Mouse (Mus musculus) cerebellum, adult 9-10 months (tissue): ENCODE measurements around the gene Topbp1.
"Not testable (repeated sequence)": the region's sequence is repeated elsewhere in the genome, so short reads cannot be mapped to it uniquely, and the experiment has no call there.

Experiments
- DNase-seq: peaks from one replicate; pipeline ENCODE4 v3.0.0; 2022

Topbp1 gene

GRCm38 (mm10) chr9:103353500-103354260 lies 48.7 kb downstream of the Topbp1 start:
- not testable (repeated sequence) for DNase-seq

- DNase-seq = no peak
Observed at GRCm38 (mm10) chr9:103357893-103358292, 52.9 kb downstream of the Topbp1 start.

- no peak for DNase-seq
Observed at GRCm38 (mm10) chr9:103358545-103358944, 53.5 kb downstream of the Topbp1 start.

DNA sequence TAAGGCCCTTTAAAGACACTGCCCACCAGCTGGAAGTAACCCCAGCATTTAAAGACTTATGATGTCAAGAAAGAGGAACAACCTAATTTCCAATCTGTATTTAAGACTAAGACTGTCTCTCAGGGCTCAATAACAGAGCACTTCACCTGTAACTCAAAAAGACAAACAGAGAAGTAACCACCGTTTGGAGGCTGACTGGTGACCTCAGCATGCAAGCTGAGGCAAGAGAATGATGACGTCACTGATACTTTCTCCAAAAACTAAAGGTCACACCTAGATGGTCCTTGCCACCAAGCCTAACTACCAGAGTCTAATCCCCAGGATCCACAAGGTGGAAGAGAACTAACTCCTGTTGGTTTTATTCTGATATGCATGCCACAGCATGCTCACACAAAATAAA lies 55.6 kb downstream of the Topbp1 start:
- DNase-seq = no peak

DNA sequence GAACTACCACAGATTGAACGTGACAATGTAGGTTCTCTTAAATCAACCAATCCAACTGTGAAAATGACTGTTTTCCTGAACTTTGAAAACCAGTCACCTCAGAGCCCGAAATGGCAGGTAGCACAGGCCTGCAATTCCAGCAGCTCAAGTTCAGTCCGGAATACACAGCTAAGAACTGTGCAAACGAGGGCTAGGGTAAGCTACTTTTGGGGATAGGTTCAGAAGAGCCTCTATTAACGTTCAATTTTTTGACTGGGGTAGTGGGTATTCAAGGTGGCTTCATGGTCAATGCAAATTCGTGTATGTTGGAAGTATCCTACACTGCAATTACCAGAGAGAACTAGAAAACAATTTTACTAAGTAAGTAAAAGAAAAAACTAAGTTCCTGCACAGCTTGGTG lies 58.1 kb downstream of the Topbp1 start:
- no peak for DNase-seq

- DNase-seq = peak; percentile 35
Observed at GRCm38 (mm10) chr9:103363730-103364417, 58.9 kb downstream of the Topbp1 start.

DNA sequence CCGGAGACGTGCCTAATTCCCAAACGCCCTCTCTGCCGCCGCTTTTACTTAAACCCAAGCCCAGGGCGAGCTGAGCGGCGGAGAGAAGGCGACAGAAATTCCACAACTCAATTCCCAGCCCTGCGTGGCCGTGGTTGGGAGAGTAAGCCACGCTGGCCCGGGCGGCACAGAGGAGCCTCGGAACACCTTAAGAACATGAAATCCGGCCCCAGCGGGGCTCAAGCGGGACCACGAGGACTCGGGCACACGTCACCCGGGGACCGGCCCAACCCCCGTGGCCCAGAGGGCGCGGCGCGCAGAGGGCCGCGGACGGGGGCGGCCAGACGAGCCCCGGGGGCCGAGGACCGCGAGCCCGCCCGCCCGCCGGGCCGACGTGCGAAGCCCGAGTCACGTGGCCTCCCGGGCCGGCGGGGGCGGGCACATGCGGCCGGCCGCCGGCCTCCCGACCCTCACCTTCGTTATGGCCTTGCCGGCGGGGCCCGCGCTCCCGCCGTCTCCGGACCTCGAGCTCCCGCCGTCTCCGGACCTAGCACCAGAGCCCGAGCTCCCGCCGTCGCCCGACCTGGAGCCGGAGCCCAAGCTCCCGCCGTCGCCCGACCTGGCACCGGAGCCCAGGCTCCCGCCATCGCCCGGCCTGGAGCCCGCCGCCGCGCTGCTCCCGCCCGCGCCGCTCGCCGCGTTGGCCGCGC lies 59.7 kb downstream of the Topbp1 start:
- no peak for DNase-seq

GRCm38 (mm10) chr9:103365290-103366247 lies 60.6 kb downstream of the Topbp1 start, which contains the start of gene Cdv3:
Gene Cdv3, minus strand, starts transcription at chr9:103365840.
- DNase-seq = peak; percentile 100

GRCm38 (mm10) chr9:103366356-103366755 lies 61.3 kb downstream of the Topbp1 start:
- no peak for DNase-seq

- no peak for DNase-seq
Observed at GRCm38 (mm10) chr9:103369951-103370350, 64.9 kb downstream of the Topbp1 start.

- DNase-seq = no peak
Observed at GRCm38 (mm10) chr9:103372271-103373010, 67.4 kb downstream of the Topbp1 start.

DNA sequence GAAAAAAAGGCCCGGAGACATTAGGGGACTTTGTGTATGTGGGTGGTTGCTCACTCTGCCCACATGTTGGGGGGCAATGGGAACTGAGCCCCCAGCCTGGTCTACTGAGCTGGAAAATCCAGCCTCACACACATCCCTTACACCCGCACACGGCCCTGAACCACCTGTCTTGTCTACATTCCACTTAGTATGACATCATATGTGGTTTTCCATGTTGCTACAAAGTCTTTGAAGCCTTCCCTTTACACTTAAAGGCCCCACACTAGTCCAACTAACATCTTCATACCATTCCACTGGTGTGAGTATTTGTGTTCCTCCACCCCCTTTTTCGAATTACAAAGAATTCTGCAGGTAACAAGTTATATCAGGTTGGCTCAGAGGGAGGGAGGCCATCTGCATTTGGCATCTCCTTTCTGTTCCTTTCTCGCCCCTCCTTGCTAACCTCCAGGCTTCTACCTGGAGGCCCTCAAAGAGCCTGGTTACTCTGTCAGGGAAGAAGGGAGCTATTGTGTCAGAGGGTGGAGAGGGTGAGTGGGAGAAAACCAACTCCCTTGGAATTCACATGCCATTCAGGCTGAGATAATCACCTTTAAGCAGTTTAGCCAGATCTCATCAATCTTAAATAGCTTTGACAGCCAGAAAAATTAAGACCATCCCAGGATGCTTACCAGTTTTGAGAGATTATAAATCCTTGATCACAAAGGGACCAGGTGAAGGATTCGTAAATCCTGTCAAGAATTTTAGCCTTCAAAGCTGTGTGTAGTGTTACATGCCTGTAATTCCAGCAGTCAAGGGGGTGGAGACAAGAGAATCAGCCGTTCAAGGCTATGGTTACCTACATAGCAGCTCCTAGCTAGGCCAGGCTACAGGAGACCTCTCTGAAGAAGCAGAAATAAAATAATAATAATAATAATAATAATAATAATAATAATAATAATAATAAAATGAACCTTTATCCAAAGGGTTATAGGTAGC lies 71.6 kb downstream of the Topbp1 start:
- no peak for DNase-seq

- DNase-seq = no peak
Observed at GRCm38 (mm10) chr9:103378686-103379085, 73.7 kb downstream of the Topbp1 start.

GRCm38 (mm10) chr9:103379199-103379598 lies 74.2 kb downstream of the Topbp1 start:
- DNase-seq = no peak

DNA sequence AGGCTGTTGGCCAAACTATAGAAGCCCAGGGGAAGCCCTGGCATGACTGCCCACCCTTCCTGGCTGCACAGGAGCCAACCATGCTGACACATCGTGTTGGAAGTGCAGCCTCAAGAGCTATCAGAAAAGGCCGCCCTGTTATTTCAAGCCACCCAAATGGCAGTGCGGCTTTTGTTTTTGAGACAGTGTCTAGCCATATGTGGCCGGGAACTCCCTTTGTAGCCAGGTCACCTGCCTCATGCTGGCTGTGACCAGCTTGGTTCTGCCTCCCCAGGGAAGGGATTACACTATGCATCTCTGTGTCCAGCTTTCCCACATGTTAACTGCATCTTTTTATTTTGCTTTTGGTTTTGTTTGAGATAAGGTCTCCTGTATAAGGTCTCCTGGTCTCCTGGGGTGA lies 75.6 kb downstream of the Topbp1 start:
- no peak for DNase-seq

DNA sequence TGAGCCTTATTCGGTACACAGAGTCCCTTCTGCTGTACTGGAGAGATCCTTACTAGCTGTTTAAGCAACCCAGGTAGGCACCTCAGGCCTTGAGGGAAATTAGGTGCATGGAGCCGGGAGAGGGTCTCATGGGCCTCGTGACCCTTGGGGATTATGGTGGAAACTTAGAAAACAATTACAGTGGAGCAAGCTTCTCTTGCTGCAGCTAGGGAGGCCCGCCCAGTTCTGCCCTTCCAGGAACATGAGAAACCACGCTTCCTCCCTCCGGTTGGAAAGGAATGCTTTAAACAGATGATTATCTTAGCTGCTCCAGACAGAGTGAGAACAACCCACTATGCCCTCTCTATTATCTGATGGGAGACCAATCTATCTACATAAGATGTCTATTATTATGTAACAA lies 78.0 kb downstream of the Topbp1 start:
- DNase-seq = no peak

GRCm38 (mm10) chr9:103383576-103383975 lies 78.6 kb downstream of the Topbp1 start:
- DNase-seq = no peak

DNA sequence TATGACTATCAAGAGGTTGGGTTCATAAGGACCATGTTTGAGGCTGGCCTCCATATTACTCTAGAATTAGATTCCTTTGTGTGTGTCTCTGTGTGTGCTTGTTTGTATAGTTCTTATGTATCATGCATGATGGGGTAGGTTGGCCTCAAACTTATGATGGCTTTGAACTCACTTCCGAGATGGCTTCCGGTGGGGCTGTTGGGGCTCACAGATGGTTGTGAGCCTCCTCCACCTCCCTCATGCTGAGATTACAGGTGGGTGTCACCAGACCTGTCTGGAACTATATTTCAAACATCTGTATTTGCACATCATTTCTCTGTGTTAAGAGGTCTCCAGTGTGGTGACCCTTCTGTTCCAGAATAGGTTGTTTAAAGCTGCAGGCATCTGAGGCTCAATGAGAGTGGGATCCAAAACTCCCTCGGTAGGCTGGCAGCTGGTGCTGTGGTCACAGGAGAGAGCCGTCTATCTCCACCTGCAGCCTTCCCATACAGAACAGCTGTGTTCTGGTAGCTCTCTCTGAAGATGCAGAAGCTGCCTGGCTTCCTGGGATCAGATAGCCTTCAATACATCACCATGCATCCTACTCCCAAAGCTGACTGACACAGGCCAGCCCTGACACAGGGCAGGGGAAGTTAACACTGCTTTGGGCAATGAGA lies 79.3 kb downstream of the Topbp1 start:
- no peak for DNase-seq

DNA sequence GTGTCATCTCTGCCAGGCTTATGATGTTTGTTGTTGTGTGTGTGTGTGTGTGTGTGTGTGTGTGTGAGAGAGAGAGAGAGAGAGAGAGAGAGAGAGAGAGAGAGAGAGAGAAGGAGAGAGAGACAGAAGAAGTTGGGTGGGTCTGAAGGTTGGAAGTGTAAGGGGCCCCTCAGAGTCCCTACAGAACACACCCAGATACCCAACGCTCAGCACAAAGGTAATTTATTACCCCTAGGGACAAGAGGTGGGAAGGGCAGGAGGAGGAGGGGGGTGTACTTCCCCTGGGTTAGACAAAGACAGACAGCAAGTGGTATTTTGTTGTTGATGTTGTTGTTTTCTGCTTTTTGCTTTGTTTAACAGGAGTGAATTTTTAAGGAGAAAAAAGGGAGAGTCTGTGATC lies 80.6 kb downstream of the Topbp1 start:
- DNase-seq = no peak

- DNase-seq = no peak
Observed at GRCm38 (mm10) chr9:103386573-103386972, 81.6 kb downstream of the Topbp1 start.
